Mouse (Mus musculus) stomach, postnatal 0 days (tissue): ENCODE data around the gene Rffl.

Experiments
- CTCF ChIP-seq: IDR thresholded peaks from 2 replicates; pipeline ENCODE4 v1.5.1; 2016; ENCODE audit warnings: antibody characterized with exemption, low read depth, mild to moderate bottlenecking, moderate library complexity
- EP300 ChIP-seq: optimal IDR thresholded peaks from 2 replicates; pipeline ENCODE3; 2016; ENCODE audit warnings: antibody characterized with exemption

GRCm38 (mm10) chr11:82780134-82780533 lies 90.9 kb downstream of the Rffl start:
- TF ChIP-seq CTCF (no peak), EP300 (no peak)
